ENCODE assay signal across 8 mouse cellular contexts in genomic region chr2:92430723-92431541, GRCm38 (mm10). TPM values are rescaled to one million over a fixed set of nuclear protein-coding genes. Genes with fewer than 3 reads are reported as not detected.
A peak's percentile ranks its signal among the peaks of the same experiment; 100 is the strongest.
DNase-seq lines count a peak whose midpoint lies in the region; ATAC-seq and TF ChIP-seq lines count a peak whose summit lies in the region.

No protein-coding gene starts in this region.

- peaks cover 45% of the 10 kb centered on the region for H3K4me1 ChIP-seq in kidney, adult 2 months (ENCODE audit: control insufficient read depth, insufficient read depth, low read length)
- H3K4me1 ChIP-seq in hindbrain, embryonic 16.5 days (ENCODE audit: control insufficient read depth, insufficient read depth, low read depth, low read length): peaks cover 52% of the 10 kb centered on the region
- H3K4me1 ChIP-seq in limb, embryonic 12.5 days (replicated peaks): peaks cover 48% of the 10 kb centered on the region
- peaks cover 83% of the 10 kb centered on the region for H3K4me1 ChIP-seq in midbrain, embryonic 13.5 days (replicated peaks)

- peak; percentile 10 for ATAC-seq in hindbrain, embryonic 16.5 days
- no peak for ATAC-seq in limb, embryonic 12.5 days (ENCODE audit: insufficient number of reproducible peaks, insufficient read depth, low FRiP score, low TSS enrichment, low read depth)
- ATAC-seq in midbrain, embryonic 13.5 days: peak; percentile 41

- peak overlapping the region; percentile 61 for H3K27ac ChIP-seq in kidney, adult 2 months (ENCODE audit: insufficient read depth, low read depth, low read length)
- H3K27ac ChIP-seq in gastrocnemius, adult 2 months: peak overlapping the region; percentile 97
- peak overlapping the region; percentile 82 for H3K27ac ChIP-seq in hindbrain, embryonic 16.5 days (ENCODE audit: low read depth, low read length)
- H3K27ac ChIP-seq in limb, embryonic 12.5 days: no peak overlapping the region
- H3K27ac ChIP-seq in midbrain, embryonic 13.5 days: peak overlapping the region; percentile 82

- WGBS in kidney, adult 2 months: 49% methylated on average over 21 of the region's 21 CpGs
- 47% methylated on average over 21 of the region's 21 CpGs for WGBS in hindbrain, embryonic 16.5 days
- 59% methylated on average over 21 of the region's 21 CpGs for WGBS in limb, embryonic 12.5 days
- WGBS in midbrain, embryonic 13.5 days: 53% methylated on average over 21 of the region's 21 CpGs

- H3K9ac ChIP-seq in hindbrain, embryonic 16.5 days (ENCODE audit: low read depth, low read length): peak overlapping the region; percentile 88
- no peak overlapping the region; the same call in 1 of the 2 replicates for H3K9ac ChIP-seq in limb, embryonic 12.5 days (replicated peaks)
- H3K9ac ChIP-seq in midbrain, embryonic 13.5 days (replicated peaks): peak overlapping the region; percentile 90

- no peak for TF ChIP-seq CTCF in kidney, adult 2 months (conservative IDR thresholded peaks at IDR 0.05; ENCODE audit: insufficient read depth, insufficient read length, low read depth, low read length)
- no peak; the same call in 1 of the 2 replicates for TF ChIP-seq CTCF in gastrocnemius, adult 2 months (IDR thresholded peaks at IDR 0.05)

- peak overlapping the region; percentile 42; the same call in 1 of the 2 replicates for H3K4me3 ChIP-seq in kidney, adult 2 months (ENCODE audit: insufficient read depth, low read depth, low read length)
- H3K4me3 ChIP-seq in gastrocnemius, adult 2 months: peak overlapping the region; percentile 84
- H3K4me3 ChIP-seq in hindbrain, embryonic 16.5 days (ENCODE audit: low read length): peak overlapping the region; percentile 84
- H3K4me3 ChIP-seq in limb, embryonic 12.5 days (replicated peaks): 0 out of 2 replicates have a peak overlapping the region, but pooled peaks have one; percentile 0
- peak overlapping the region; percentile 87 for H3K4me3 ChIP-seq in midbrain, embryonic 13.5 days (replicated peaks)

- intact Hi-C loops in gastrocnemius, adult 2 months (cut with DNase I): no loop called here

- H3K27me3 ChIP-seq in kidney, adult 2 months (replicated peaks; ENCODE audit: control insufficient read depth, insufficient read depth, low read length): no peaks in the 10 kb centered on the region
- no peaks in the 10 kb centered on the region for H3K27me3 ChIP-seq in hindbrain, embryonic 16.5 days (replicated peaks; ENCODE audit: control insufficient read depth, insufficient read depth, low read length)
- H3K27me3 ChIP-seq in limb, embryonic 12.5 days: peaks cover 6% of the 10 kb centered on the region; the same call in 1 of the 2 replicates
- peaks cover 8% of the 10 kb centered on the region; the same call in 1 of the 2 replicates for H3K27me3 ChIP-seq in midbrain, embryonic 13.5 days

- TF ChIP-seq POLR2A in kidney, adult 2 months (IDR thresholded peaks at IDR 0.05; ENCODE audit: low read depth, low read length): no peak

- H3K36me3 ChIP-seq in kidney, adult 2 months (ENCODE audit: control insufficient read depth, insufficient read depth, low read length): no peaks in the 10 kb centered on the region
- no peaks in the 10 kb centered on the region for H3K36me3 ChIP-seq in hindbrain, embryonic 16.5 days (ENCODE audit: control insufficient read depth, insufficient read depth, low read length)
- peaks cover 8% of the 10 kb centered on the region for H3K36me3 ChIP-seq in limb, embryonic 12.5 days
- peaks cover 6% of the 10 kb centered on the region for H3K36me3 ChIP-seq in midbrain, embryonic 13.5 days

- H3K4me2 ChIP-seq in hindbrain, embryonic 16.5 days (ENCODE audit: low read length): peak overlapping the region; percentile 92
- H3K4me2 ChIP-seq in limb, embryonic 12.5 days: peak overlapping the region; percentile 72
- peak overlapping the region; percentile 87 for H3K4me2 ChIP-seq in midbrain, embryonic 13.5 days (replicated peaks)

- peak; percentile 65 for DNase-seq in kidney, adult 2 months
- no peak for DNase-seq in kidney, adult 11 months
- peak; percentile 78 for DNase-seq in cerebellum, adult 9-10 months
- peak; percentile 83 for DNase-seq in gastrocnemius, adult 2 months
- peak; percentile 56 for DNase-seq in testis, postnatal 10 days (ENCODE audit: low spot score)

- H3K9me3 ChIP-seq in hindbrain, embryonic 16.5 days (ENCODE audit: control insufficient read depth, low read length): no peaks in the 10 kb centered on the region
- H3K9me3 ChIP-seq in limb, embryonic 12.5 days: no peaks in the 10 kb centered on the region
- H3K9me3 ChIP-seq in midbrain, embryonic 13.5 days: no peaks in the 10 kb centered on the region

RNA-seq across cellular contexts. Expression of gene Cry2, which starts 2.9 kb away (rescaled TPM):
- polyA plus RNA-seq in kidney, adult 2 months (2012; rRNA removed): 13.5 and 15.3 TPM in 2 replicates
- 10 to 100 TPM; 12.5 to 26.8 TPM for total RNA-seq in gastrocnemius, adult 2 months (2021)
- 51.4 and 53.2 TPM in 2 replicates for polyA plus RNA-seq in hindbrain, embryonic 16.5 days (2015; fragmentation: Nextera tagmentation; extraction: Ambion mirVana)
- 27.1 TPM in 2 replicates for polyA plus RNA-seq in limb, embryonic 12.5 days (2016; fragmentation: Nextera tagmentation; extraction: Ambion mirVana)
- polyA plus RNA-seq in midbrain, embryonic 13.5 days (2015; fragmentation: Nextera tagmentation; extraction: Ambion mirVana): 35.8 and 36.2 TPM in 2 replicates

RNA-seq across cellular contexts. Expression of gene Slc35c1, which starts 29.4 kb away (rescaled TPM):
- 29.6 and 35.4 TPM in 2 replicates for polyA plus RNA-seq in kidney, adult 2 months (2012; rRNA removed)
- total RNA-seq in gastrocnemius, adult 2 months (2021): 1 to 10 TPM; 4.9 to 5.1 TPM
- 18.9 and 20.7 TPM in 2 replicates for polyA plus RNA-seq in hindbrain, embryonic 16.5 days (2015; fragmentation: Nextera tagmentation; extraction: Ambion mirVana)
- polyA plus RNA-seq in limb, embryonic 12.5 days (2016; fragmentation: Nextera tagmentation; extraction: Ambion mirVana): 7.2 and 9.1 TPM in 2 replicates
- polyA plus RNA-seq in midbrain, embryonic 13.5 days (2015; fragmentation: Nextera tagmentation; extraction: Ambion mirVana): 8.9 and 10.6 TPM in 2 replicates

RNA-seq across cellular contexts. Expression of gene Mapk8ip1, which starts 29.9 kb away (rescaled TPM):
- polyA plus RNA-seq in kidney, adult 2 months (2012; rRNA removed): 41.5 and 49.3 TPM in 2 replicates
- 1 to 10 TPM; 3.0 to 3.9 TPM for total RNA-seq in gastrocnemius, adult 2 months (2021)
- 112 and 130 TPM in 2 replicates for polyA plus RNA-seq in hindbrain, embryonic 16.5 days (2015; fragmentation: Nextera tagmentation; extraction: Ambion mirVana)
- polyA plus RNA-seq in limb, embryonic 12.5 days (2016; fragmentation: Nextera tagmentation; extraction: Ambion mirVana): 29.4 and 34.8 TPM in 2 replicates
- polyA plus RNA-seq in midbrain, embryonic 13.5 days (2015; fragmentation: Nextera tagmentation; extraction: Ambion mirVana): 86.9 and 111 TPM in 2 replicates

RNA-seq across cellular contexts. Expression of gene 1700029I15Rik, which starts 48.6 kb away (rescaled TPM):
- 4.3 and 5.3 TPM in 2 replicates for polyA plus RNA-seq in kidney, adult 2 months (2012; rRNA removed)
- 1 to 10 TPM in 1 of 2 experiments, under 1 TPM in 1; 0.69 to 1.1 TPM for total RNA-seq in gastrocnemius, adult 2 months (2021)
- polyA plus RNA-seq in hindbrain, embryonic 16.5 days (2015; fragmentation: Nextera tagmentation; extraction: Ambion mirVana): 5.8 and 7.7 TPM in 2 replicates
- polyA plus RNA-seq in limb, embryonic 12.5 days (2016; fragmentation: Nextera tagmentation; extraction: Ambion mirVana): 3.0 and 3.3 TPM in 2 replicates
- polyA plus RNA-seq in midbrain, embryonic 13.5 days (2015; fragmentation: Nextera tagmentation; extraction: Ambion mirVana): 8.0 and 8.9 TPM in 2 replicates

RNA-seq across cellular contexts. Expression of gene Large2, which starts 56.3 kb away (rescaled TPM):
- 54.1 and 70.7 TPM in 2 replicates for polyA plus RNA-seq in kidney, adult 2 months (2012; rRNA removed)
- under 1 TPM in 1 of 2 experiments, not detected in 1; 0.64 TPM for total RNA-seq in gastrocnemius, adult 2 months (2021)
- polyA plus RNA-seq in hindbrain, embryonic 16.5 days (2015; fragmentation: Nextera tagmentation; extraction: Ambion mirVana): 1.7 and 2.3 TPM in 2 replicates
- 10.7 and 13.9 TPM in 2 replicates for polyA plus RNA-seq in limb, embryonic 12.5 days (2016; fragmentation: Nextera tagmentation; extraction: Ambion mirVana)
- 1.5 and 2.5 TPM in 2 replicates for polyA plus RNA-seq in midbrain, embryonic 13.5 days (2015; fragmentation: Nextera tagmentation; extraction: Ambion mirVana)

Comparison
In these comparisons a context has a peak if more than half of its experiments do, and no peak if none do; other contexts are left out.
1. H3K4me3 ChIP-seq: peak in every context shown above with its lines; median percentile 87 in midbrain, embryonic 13.5 days; 84 in gastrocnemius, adult 2 months; 84 in hindbrain, embryonic 16.5 days; 42 in kidney, adult 2 months; 0 in limb, embryonic 12.5 days.